Mouse (Mus musculus) hindbrain, embryonic 16.5 days (tissue): ENCODE measurements around the gene Olfr961. TPM values are rescaled to one million over a fixed set of nuclear protein-coding genes. Genes with fewer than 3 reads are reported as not detected.

Experiments used
- ATAC-seq: fragments of 200-750 bp; cut with Nextera tagmentation; 2 replicates; pipeline ENCODE4 v1.8.0; 2017; ENCODE audit warnings: moderate TSS enrichment, moderate library complexity
- H3K27ac ChIP-seq: fragments of 300-500 bp; sonication (generic); 2 replicates; pipeline ENCODE4 v1.5.1; 2014; ENCODE audit warnings: low read depth, mild to moderate bottlenecking, control low read depth, low read length, moderate library complexity
- H3K27me3 ChIP-seq: fragments of 300-500 bp; sonication (generic); replicated peaks from 2 replicates; pipeline ENCODE4 v1.6.1; 2014; ENCODE audit warnings: low read length; ENCODE audit not compliant: control insufficient read depth, insufficient read depth
- H3K36me3 ChIP-seq: fragments of 300-500 bp; sonication (generic); 2 replicates; pipeline ENCODE4 v1.6.1; 2014; ENCODE audit warnings: mild to moderate bottlenecking, low read length, moderate library complexity, mixed read lengths; ENCODE audit not compliant: control insufficient read depth, insufficient read depth
- H3K4me1 ChIP-seq: fragments of 300-500 bp; sonication (generic); 2 replicates; pipeline ENCODE4 v1.6.1; 2014; ENCODE audit warnings: low read depth, low read length; ENCODE audit not compliant: control insufficient read depth, insufficient read depth
- H3K4me2 ChIP-seq: fragments of 300-500 bp; sonication (generic); 2 replicates; pipeline ENCODE4 v1.6.1; 2014; ENCODE audit warnings: mild to moderate bottlenecking, low read length, control low read depth, moderate library complexity
- H3K4me3 ChIP-seq: fragments of 300-500 bp; sonication (generic); 2 replicates; pipeline ENCODE4 v1.5.1; 2014; ENCODE audit warnings: mild to moderate bottlenecking, low read length, control low read depth, moderate library complexity
- H3K9ac ChIP-seq: fragments of 300-500 bp; sonication (generic); 2 replicates; pipeline ENCODE4 v1.6.1; 2014; ENCODE audit warnings: low read depth, mild to moderate bottlenecking, control low read depth, low read length, moderate library complexity
- H3K9me3 ChIP-seq: fragments of 300-500 bp; sonication (generic); 2 replicates; pipeline ENCODE4 v1.6.1; 2014; ENCODE audit warnings: mild to moderate bottlenecking, low read length, moderate library complexity; ENCODE audit not compliant: control insufficient read depth
- WGBS: fragments of 180-500 bp; shearing (Covaris S2); extraction: QIAGEN DNeasy Blood & Tissue Kit; methylation state at CpG from one replicate; pipeline ENCODE4 v1.1.7; 2014; 5-methylcytosine and 5-hydroxymethylcytosine counted together
- polyA plus RNA-seq: library from polyadenylated mRNA; unstranded; fragments of >200 nt; fragmentation: Nextera tagmentation; extraction: Ambion mirVana; gene quantifications from 2 replicates; pipeline ENCODE4 v1.2.1, GENCODE M21; 2015

Olfr961 gene
- polyA plus RNA-seq, 1 experiment from 2014 or later, result not detected

- Histone ChIP-seq H3K27ac (no peak overlapping the region), H3K4me1 (no peaks in the 10 kb centered on the region), H3K27me3 (no peaks in the 10 kb centered on the region), H3K36me3 (no peaks in the 10 kb centered on the region), H3K9ac (no peak overlapping the region), H3K4me3 (no peak overlapping the region), H3K9me3 (no peaks in the 10 kb centered on the region), H3K4me2 (no peak overlapping the region)
- ATAC-seq, result no peak
- 79% methylated on average over 2 of the region's 2 CpGs for WGBS
These were observed 20.2 kb upstream of the Olfr961 start for GRCm38 (mm10) chr9:39624711-39625110.

- H3K27ac ChIP-seq, result no peak overlapping the region
- H3K36me3 ChIP-seq, result no peaks in the 10 kb centered on the region
- no peak overlapping the region for H3K4me2 ChIP-seq
- no peaks in the 10 kb centered on the region; the same call in 1 of the 2 replicates for H3K4me1 ChIP-seq
- H3K9me3 ChIP-seq, result no peaks in the 10 kb centered on the region
- H3K9ac ChIP-seq, result no peak overlapping the region
- ATAC-seq, result no peak
- no peak overlapping the region for H3K4me3 ChIP-seq
- WGBS, result 89% methylated on average over 2 of the region's 2 CpGs
- no peaks in the 10 kb centered on the region for H3K27me3 ChIP-seq
These were observed 15.8 kb upstream of the Olfr961 start for GRCm38 (mm10) chr9:39629069-39629468.

GRCm38 (mm10) chr9:39633913-39634594 lies 10.8 kb upstream of the Olfr961 start:
- peaks cover 3% of the 10 kb centered on the region; the same call in 1 of the 2 replicates for H3K4me1 ChIP-seq

GRCm38 (mm10) chr9:39647382-39647781 lies 2.5 kb downstream of the Olfr961 start:
- no peaks in the 10 kb centered on the region for H3K27me3 ChIP-seq
- 92% methylated on average over 4 of the region's 4 CpGs for WGBS
- H3K4me3 ChIP-seq, result no peak overlapping the region
- no peaks in the 10 kb centered on the region for H3K4me1 ChIP-seq
- no peak overlapping the region for H3K27ac ChIP-seq
- no peak for ATAC-seq
- H3K9me3 ChIP-seq, result no peaks in the 10 kb centered on the region
- no peak overlapping the region for H3K9ac ChIP-seq
- H3K4me2 ChIP-seq, result no peak overlapping the region
- no peaks in the 10 kb centered on the region for H3K36me3 ChIP-seq

More at GRCm38 (mm10) chr9:39633913-39634594, 10.8 kb upstream of the Olfr961 start:
- peak; percentile 94 for ATAC-seq
- H3K36me3 ChIP-seq, result no peaks in the 10 kb centered on the region
- H3K4me2 ChIP-seq, result no peak overlapping the region
- 24% methylated on average over 4 of the region's 4 CpGs for WGBS
- no peak overlapping the region for H3K9ac ChIP-seq
- H3K4me3 ChIP-seq, result no peak overlapping the region
- H3K27me3 ChIP-seq, result no peaks in the 10 kb centered on the region
- no peaks in the 10 kb centered on the region for H3K9me3 ChIP-seq
- H3K27ac ChIP-seq, result peak overlapping the region; percentile 64

- no peaks in the 10 kb centered on the region for H3K9me3 ChIP-seq
- ATAC-seq, result peak; percentile 71
- no peak overlapping the region for H3K4me3 ChIP-seq
- no peak overlapping the region for H3K9ac ChIP-seq
- H3K27ac ChIP-seq, result no peak overlapping the region
- H3K27me3 ChIP-seq, result no peaks in the 10 kb centered on the region
- no peak overlapping the region for H3K4me2 ChIP-seq
- no peaks in the 10 kb centered on the region for H3K36me3 ChIP-seq
- H3K4me1 ChIP-seq, result no peaks in the 10 kb centered on the region
- WGBS, result 51% methylated on average over 6 of the region's 6 CpGs
These were observed 10.0 kb downstream of the Olfr961 start for GRCm38 (mm10) chr9:39654756-39655396.

GRCm38 (mm10) chr9:39666905-39667304 lies 22.0 kb downstream of the Olfr961 start, which contains the start of gene Olfr963:
Gene Olfr963 (plus strand): TSS chr9:39667205.
- no peak for ATAC-seq
- Histone ChIP-seq H3K4me3 (no peak within 1 kb of the TSS), H3K36me3 (no peaks in the 10 kb centered on the region), H3K9ac (no peak within 1 kb of the TSS), H3K27ac (no peak within 1 kb of the TSS), H3K9me3 (no peaks in the 10 kb centered on the region), H3K27me3 (no peaks in the 10 kb centered on the region), H3K4me2 (no peak within 1 kb of the TSS), H3K4me1 (no peaks in the 10 kb centered on the region)
- 95% methylated on average over 1 of the region's 1 CpGs for WGBS

GRCm38 (mm10) chr9:39669723-39670122 lies 24.8 kb downstream of the Olfr961 start:
- Histone ChIP-seq H3K36me3 (no peaks in the 10 kb centered on the region), H3K27ac (no peak overlapping the region), H3K4me3 (no peak overlapping the region), H3K9ac (no peak overlapping the region), H3K4me1 (no peaks in the 10 kb centered on the region), H3K4me2 (no peak overlapping the region), H3K9me3 (no peaks in the 10 kb centered on the region), H3K27me3 (no peaks in the 10 kb centered on the region)
- 79% methylated on average over 2 of the region's 2 CpGs for WGBS
- no peak for ATAC-seq

- WGBS, result 73% methylated on average over 2 of the region's 2 CpGs
- no peak for ATAC-seq
- no peak overlapping the region for H3K9ac ChIP-seq
These were observed 29.9 kb downstream of the Olfr961 start for GRCm38 (mm10) chr9:39674820-39675219.

GRCm38 (mm10) chr9:39678557-39678956 lies 33.7 kb downstream of the Olfr961 start:
- WGBS, result 95% methylated on average over 2 of the region's 2 CpGs
- H3K27ac ChIP-seq, result no peak overlapping the region
- H3K9me3 ChIP-seq, result no peaks in the 10 kb centered on the region
- no peaks in the 10 kb centered on the region for H3K4me1 ChIP-seq
- H3K4me2 ChIP-seq, result no peak overlapping the region
- H3K9ac ChIP-seq, result no peak overlapping the region
- ATAC-seq, result no peak
- no peaks in the 10 kb centered on the region for H3K36me3 ChIP-seq
- H3K4me3 ChIP-seq, result no peak overlapping the region
- H3K27me3 ChIP-seq, result no peaks in the 10 kb centered on the region

More at GRCm38 (mm10) chr9:39674820-39675219, 29.9 kb downstream of the Olfr961 start:
- H3K36me3 ChIP-seq, result no peaks in the 10 kb centered on the region
- H3K27ac ChIP-seq, result no peak overlapping the region
- H3K9me3 ChIP-seq, result no peaks in the 10 kb centered on the region
- no peaks in the 10 kb centered on the region for H3K4me1 ChIP-seq
- H3K4me2 ChIP-seq, result no peak overlapping the region
- H3K27me3 ChIP-seq, result no peaks in the 10 kb centered on the region
- H3K4me3 ChIP-seq, result no peak overlapping the region
